Mouse (Mus musculus): ENCODE results near the gene Arpc5l. TPM values are rescaled to one million over a fixed set of nuclear protein-coding genes. Genes with fewer than 3 reads are reported as not detected.

The Arpc5l gene
- 117 and 124 TPM in 2 replicates for polyA plus RNA-seq (2014; fragmentation: Nextera tagmentation; extraction: Ambion mirVana)

DNA sequence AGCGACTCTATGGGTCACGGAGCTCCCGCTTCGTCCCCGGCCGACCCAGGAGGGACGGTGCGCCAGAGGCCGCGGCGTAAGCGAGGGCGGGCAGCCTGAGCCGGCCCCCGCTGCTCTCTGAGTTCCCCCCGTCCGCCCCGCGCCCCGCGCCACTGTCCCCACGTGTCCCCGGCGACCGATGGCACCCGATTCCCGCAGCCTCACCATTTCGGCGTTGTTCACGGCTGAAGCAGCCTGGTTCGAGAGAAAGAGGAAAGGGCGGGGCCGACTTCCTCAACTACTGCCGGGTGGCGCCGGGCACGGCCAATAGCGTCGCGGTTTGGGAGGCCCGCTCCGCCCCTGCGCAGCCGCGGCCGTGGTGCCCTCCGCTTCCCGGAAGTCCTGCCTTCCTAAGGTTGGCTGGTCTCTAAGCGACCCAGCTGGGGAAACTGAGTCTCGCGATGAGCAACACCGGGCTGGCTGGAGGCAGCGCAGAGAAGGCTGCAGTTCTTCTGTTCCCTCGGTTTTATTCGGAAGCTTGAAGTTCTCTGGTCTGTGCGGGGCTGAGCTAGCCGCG, at the start of gene Arpc5l:
Gene Arpc5l (plus strand): TSS at position 469 of the 556 bp plus-strand sequence.
- H3K4me1 ChIP-seq (replicated peaks; ENCODE audit: control insufficient read depth, insufficient read depth, low read length): peaks cover 35% of the 10 kb centered on the region
- H3K27me3 ChIP-seq (replicated peaks; ENCODE audit: control insufficient read depth, insufficient read depth, low read length): no peaks in the 10 kb centered on the region
- peaks cover 41% of the 10 kb centered on the region for H3K36me3 ChIP-seq (ENCODE audit: control insufficient read depth, insufficient read depth, low read length)
- H3K9ac ChIP-seq (ENCODE audit: low read length): peak within 1 kb of the TSS; percentile 93
- peak within 1 kb of the TSS; percentile 89 for H3K27ac ChIP-seq (ENCODE audit: low read depth)
- DNase-seq (ENCODE audit: low spot score): peak; percentile 87
- peak within 1 kb of the TSS; percentile 85 for H3K4me3 ChIP-seq (ENCODE audit: low read depth, low read length)
- peak; percentile 82 for ATAC-seq (replicated peaks; ENCODE audit: low FRiP score, low TSS enrichment, low read depth)
- H3K4me2 ChIP-seq (ENCODE audit: low read length): peak within 1 kb of the TSS; percentile 97
- under 1% methylated on average over 58 of the region's 58 CpGs for WGBS
- H3K9me3 ChIP-seq (ENCODE audit: control insufficient read depth, low read length): no peaks in the 10 kb centered on the region

DNA sequence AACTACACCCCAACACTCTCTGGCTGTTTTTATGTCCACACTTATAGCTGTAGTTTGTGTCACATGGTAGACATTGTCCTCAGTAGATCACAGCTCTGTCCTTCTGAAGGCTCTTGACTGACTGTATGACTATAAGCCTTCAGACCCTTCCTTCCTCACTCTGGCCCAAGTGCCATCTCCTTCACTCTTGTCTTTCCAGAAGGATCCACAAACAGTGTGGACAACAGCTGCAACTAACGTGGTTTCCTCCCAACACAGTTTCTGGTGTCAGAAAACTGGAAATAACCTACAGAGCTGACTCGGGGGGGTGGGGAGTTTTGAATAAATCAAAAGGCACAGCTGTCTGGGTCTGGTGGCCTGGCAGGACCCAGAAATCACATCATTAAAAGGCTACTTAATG, 49.1 kb upstream of the Arpc5l start:
- Histone ChIP-seq H3K4me3 (ENCODE audit: low read depth, low read length) (no peak overlapping the region), H3K4me2 (ENCODE audit: low read length) (no peak overlapping the region), H3K4me1 (replicated peaks; ENCODE audit: control insufficient read depth, insufficient read depth, low read length) (no peaks in the 10 kb centered on the region), H3K27me3 (replicated peaks; ENCODE audit: control insufficient read depth, insufficient read depth, low read length) (no peaks in the 10 kb centered on the region), H3K9ac (ENCODE audit: low read length) (no peak overlapping the region), H3K27ac (ENCODE audit: low read depth) (no peak overlapping the region), H3K9me3 (ENCODE audit: control insufficient read depth, low read length) (no peaks in the 10 kb centered on the region), H3K36me3 (ENCODE audit: control insufficient read depth, insufficient read depth, low read length) (no peaks in the 10 kb centered on the region)
- ATAC-seq (replicated peaks; ENCODE audit: low FRiP score, low TSS enrichment, low read depth) (no peak), DNase-seq (ENCODE audit: low spot score) (no peak)
- 51% methylated on average over 2 of the region's 2 CpGs for WGBS

DNA sequence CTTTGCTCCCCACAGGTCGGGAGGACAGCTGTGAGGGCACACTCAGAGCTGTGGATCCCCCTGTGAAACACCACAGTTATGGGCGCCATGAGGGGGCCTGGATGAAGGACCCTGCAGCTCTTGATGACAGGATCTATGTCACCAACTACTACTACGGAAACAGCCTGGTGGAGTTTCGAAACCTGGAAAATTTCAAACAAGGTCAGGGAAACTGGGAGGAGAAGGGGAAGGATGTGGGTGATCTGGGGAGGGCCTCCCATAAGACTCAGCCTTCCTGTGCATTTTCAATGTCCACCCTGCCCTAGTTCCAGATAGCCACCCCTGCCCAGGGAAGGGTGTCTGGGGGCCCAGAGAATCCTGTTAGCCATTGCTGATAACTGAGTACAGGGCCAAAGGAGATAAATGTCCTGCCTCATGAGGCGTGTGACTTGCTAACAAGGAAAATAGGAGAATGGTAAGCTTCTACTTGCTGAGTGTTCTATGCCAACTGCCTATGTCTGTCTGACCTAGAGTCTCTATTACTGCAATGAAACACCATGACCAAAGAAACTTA, 47.4 kb upstream of the Arpc5l start:
- no peak overlapping the region for H3K27ac ChIP-seq (ENCODE audit: low read depth)
- no peak overlapping the region for H3K9ac ChIP-seq (ENCODE audit: low read length)
- H3K36me3 ChIP-seq (ENCODE audit: control insufficient read depth, insufficient read depth, low read length): no peaks in the 10 kb centered on the region
- H3K4me3 ChIP-seq (ENCODE audit: low read depth, low read length): no peak overlapping the region
- DNase-seq (ENCODE audit: low spot score): no peak
- no peak for ATAC-seq (replicated peaks; ENCODE audit: low FRiP score, low TSS enrichment, low read depth)
- 79% methylated on average over 5 of the region's 5 CpGs for WGBS
- no peaks in the 10 kb centered on the region for H3K27me3 ChIP-seq (replicated peaks; ENCODE audit: control insufficient read depth, insufficient read depth, low read length)
- H3K4me1 ChIP-seq (replicated peaks; ENCODE audit: control insufficient read depth, insufficient read depth, low read length): no peaks in the 10 kb centered on the region
- H3K9me3 ChIP-seq (ENCODE audit: control insufficient read depth, low read length): no peaks in the 10 kb centered on the region
- no peak overlapping the region for H3K4me2 ChIP-seq (ENCODE audit: low read length)

DNA sequence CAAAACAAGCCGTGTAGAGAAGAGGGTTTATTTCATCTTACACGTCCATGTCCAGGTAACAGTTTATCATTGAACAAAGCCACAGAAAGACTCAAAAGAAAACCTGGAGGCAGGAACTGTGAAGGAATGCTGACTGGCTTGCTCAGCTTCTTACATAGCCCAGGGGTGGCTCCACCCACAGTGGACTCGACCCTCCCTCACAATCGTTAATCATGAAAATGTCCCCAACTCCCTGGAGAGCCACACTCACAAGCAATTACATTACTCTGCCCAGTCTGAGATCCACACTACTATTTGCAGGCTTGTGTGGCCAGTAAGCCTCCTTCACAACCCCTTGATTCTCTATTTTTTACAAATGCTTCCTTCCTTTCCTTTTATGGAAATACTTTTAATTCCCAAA, 41.0 kb upstream of the Arpc5l start:
- Histone ChIP-seq H3K9me3 (ENCODE audit: control insufficient read depth, low read length) (no peaks in the 10 kb centered on the region), H3K27ac (ENCODE audit: low read depth) (no peak overlapping the region), H3K4me1 (replicated peaks; ENCODE audit: control insufficient read depth, insufficient read depth, low read length) (no peaks in the 10 kb centered on the region), H3K4me3 (ENCODE audit: low read depth, low read length) (no peak overlapping the region), H3K36me3 (ENCODE audit: control insufficient read depth, insufficient read depth, low read length) (no peaks in the 10 kb centered on the region), H3K9ac (ENCODE audit: low read length) (no peak overlapping the region), H3K27me3 (replicated peaks; ENCODE audit: control insufficient read depth, insufficient read depth, low read length) (no peaks in the 10 kb centered on the region), H3K4me2 (ENCODE audit: low read length) (no peak overlapping the region)
- WGBS: 16% methylated on average over 4 of the region's 4 CpGs
- DNase-seq (ENCODE audit: low spot score) (no peak), ATAC-seq (replicated peaks; ENCODE audit: low FRiP score, low TSS enrichment, low read depth) (no peak)

DNA sequence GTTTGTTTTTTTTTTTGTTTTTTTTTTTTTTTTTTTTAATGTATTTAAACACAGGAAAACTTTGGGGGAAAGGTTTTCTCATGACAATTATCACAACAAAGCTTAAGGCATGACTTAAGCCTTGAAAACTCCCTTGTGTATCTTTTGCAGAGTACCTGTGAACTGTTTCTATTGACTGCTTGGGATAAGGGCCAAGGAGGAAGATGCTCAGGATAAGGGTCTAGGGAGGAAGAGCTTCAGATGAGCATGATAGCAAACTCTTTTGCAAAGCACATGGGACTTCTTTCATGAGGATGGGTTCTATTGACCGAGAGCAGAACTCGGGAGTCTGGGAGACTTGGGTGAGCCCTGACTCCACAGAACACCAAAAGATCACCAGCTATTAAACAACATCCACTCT, 35.5 kb upstream of the Arpc5l start:
- no peak for DNase-seq (ENCODE audit: low spot score)
- Histone ChIP-seq H3K27me3 (replicated peaks; ENCODE audit: control insufficient read depth, insufficient read depth, low read length) (no peaks in the 10 kb centered on the region), H3K4me1 (replicated peaks; ENCODE audit: control insufficient read depth, insufficient read depth, low read length) (no peaks in the 10 kb centered on the region), H3K36me3 (ENCODE audit: control insufficient read depth, insufficient read depth, low read length) (no peaks in the 10 kb centered on the region), H3K27ac (ENCODE audit: low read depth) (no peak overlapping the region), H3K4me2 (ENCODE audit: low read length) (no peak overlapping the region), H3K9me3 (ENCODE audit: control insufficient read depth, low read length) (no peaks in the 10 kb centered on the region), H3K9ac (ENCODE audit: low read length) (no peak overlapping the region), H3K4me3 (ENCODE audit: low read depth, low read length) (no peak overlapping the region)
- 91% methylated on average over 2 of the region's 2 CpGs for WGBS
- no peak for ATAC-seq (replicated peaks; ENCODE audit: low FRiP score, low TSS enrichment, low read depth)

DNA sequence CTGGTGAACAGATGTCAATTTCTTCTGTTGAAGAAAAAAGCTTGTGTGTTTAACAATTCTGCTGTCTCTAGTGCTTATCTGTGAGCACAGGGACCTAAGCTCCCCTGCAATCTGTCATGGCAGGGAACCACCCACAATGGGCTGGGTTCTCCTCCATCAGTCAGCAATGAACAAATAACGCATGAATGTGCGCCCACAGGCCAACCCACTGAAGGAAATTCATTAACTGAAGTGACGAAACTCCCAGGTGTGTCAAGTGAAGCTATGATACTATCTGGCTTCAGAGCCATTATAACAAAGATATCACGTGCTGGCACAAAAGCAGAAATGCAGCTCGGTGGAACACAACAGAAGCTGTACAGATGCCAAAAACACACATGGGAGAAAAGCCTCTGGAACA, 35.1 kb upstream of the Arpc5l start:
- 73% methylated on average over 5 of the region's 5 CpGs for WGBS
- no peaks in the 10 kb centered on the region for H3K36me3 ChIP-seq (ENCODE audit: control insufficient read depth, insufficient read depth, low read length)
- no peak for ATAC-seq (replicated peaks; ENCODE audit: low FRiP score, low TSS enrichment, low read depth)
- no peaks in the 10 kb centered on the region for H3K4me1 ChIP-seq (replicated peaks; ENCODE audit: control insufficient read depth, insufficient read depth, low read length)
- no peak overlapping the region for H3K9ac ChIP-seq (ENCODE audit: low read length)
- H3K27ac ChIP-seq (ENCODE audit: low read depth): no peak overlapping the region
- H3K9me3 ChIP-seq (ENCODE audit: control insufficient read depth, low read length): no peaks in the 10 kb centered on the region
- H3K4me2 ChIP-seq (ENCODE audit: low read length): no peak overlapping the region
- DNase-seq (ENCODE audit: low spot score): no peak
- no peak overlapping the region for H3K4me3 ChIP-seq (ENCODE audit: low read depth, low read length)
- no peaks in the 10 kb centered on the region for H3K27me3 ChIP-seq (replicated peaks; ENCODE audit: control insufficient read depth, insufficient read depth, low read length)

DNA sequence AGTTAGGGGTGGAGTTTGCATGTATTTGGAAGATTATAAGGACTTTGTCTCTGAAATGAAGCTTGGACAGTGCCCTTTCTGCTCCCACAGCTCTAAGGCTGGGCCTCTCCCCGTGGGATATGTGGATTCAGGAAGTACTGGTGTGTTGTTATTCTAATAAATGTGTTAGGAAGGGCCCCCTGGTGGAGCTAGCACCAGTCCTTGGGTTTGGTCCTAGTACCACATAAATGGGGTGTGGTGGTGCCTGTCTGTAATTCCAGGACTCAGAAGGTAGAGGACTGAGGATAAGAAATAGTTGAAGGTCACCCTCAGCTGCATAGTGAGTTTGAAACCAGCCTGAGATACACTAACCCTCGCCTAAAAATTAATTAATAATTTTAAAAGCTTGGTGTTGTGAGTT, 31.9 kb upstream of the Arpc5l start:
- Histone ChIP-seq H3K9ac (ENCODE audit: low read length) (no peak overlapping the region), H3K4me3 (ENCODE audit: low read depth, low read length) (no peak overlapping the region), H3K27ac (ENCODE audit: low read depth) (no peak overlapping the region), H3K4me1 (replicated peaks; ENCODE audit: control insufficient read depth, insufficient read depth, low read length) (no peaks in the 10 kb centered on the region), H3K27me3 (replicated peaks; ENCODE audit: control insufficient read depth, insufficient read depth, low read length) (no peaks in the 10 kb centered on the region), H3K9me3 (ENCODE audit: control insufficient read depth, low read length) (no peaks in the 10 kb centered on the region), H3K4me2 (ENCODE audit: low read length) (no peak overlapping the region), H3K36me3 (ENCODE audit: control insufficient read depth, insufficient read depth, low read length) (no peaks in the 10 kb centered on the region)
- DNase-seq (ENCODE audit: low spot score): no peak
- no peak for ATAC-seq (replicated peaks; ENCODE audit: low FRiP score, low TSS enrichment, low read depth)
- 40% methylated on average over 2 of the region's 2 CpGs for WGBS

DNA sequence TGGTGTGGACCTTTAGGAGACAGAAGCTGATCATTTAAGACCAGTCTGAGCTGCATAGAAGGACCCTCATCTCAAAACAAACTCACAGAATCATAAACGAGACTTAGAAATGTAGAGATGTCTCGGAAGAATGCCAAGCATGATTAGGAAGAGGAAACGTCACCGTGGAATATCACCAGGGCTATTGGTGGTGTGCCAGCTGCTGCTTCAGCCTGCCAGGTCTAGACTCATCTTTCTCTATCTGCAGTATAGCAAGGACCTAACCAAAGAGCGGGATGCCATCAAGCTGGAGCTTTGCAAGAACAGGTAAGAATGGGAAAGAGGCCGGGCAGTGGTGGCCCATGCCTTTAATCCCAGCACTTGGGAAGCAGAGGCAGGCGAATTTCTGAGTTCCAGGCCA, 31.4 kb upstream of the Arpc5l start:
- DNase-seq (ENCODE audit: low spot score): no peak
- H3K4me2 ChIP-seq (ENCODE audit: low read length): no peak overlapping the region
- 75% methylated on average over 7 of the region's 7 CpGs for WGBS

DNA sequence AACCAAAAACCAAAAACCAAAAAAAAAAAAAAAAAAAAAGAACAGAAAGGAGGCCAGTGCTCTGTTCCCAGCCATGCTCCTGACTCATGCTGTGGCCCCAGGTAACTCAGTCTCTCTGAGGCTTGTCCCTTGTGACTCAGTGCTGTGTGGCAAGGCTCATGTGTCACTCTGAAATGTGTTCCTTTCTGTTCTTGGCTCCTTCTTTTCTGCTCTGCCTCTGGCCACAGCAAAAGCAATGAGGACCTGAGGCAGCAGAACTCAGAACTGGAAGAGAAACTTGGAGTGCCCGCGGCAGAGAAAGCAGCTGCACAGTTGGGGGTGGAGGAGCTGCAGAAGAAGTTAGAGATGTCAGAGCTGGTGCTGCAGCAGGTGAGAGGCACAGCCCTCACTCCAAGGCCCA, 31.0 kb upstream of the Arpc5l start:
- Histone ChIP-seq H3K4me1 (replicated peaks; ENCODE audit: control insufficient read depth, insufficient read depth, low read length) (no peaks in the 10 kb centered on the region), H3K27ac (ENCODE audit: low read depth) (no peak overlapping the region), H3K27me3 (replicated peaks; ENCODE audit: control insufficient read depth, insufficient read depth, low read length) (no peaks in the 10 kb centered on the region), H3K9me3 (ENCODE audit: control insufficient read depth, low read length) (no peaks in the 10 kb centered on the region), H3K4me3 (ENCODE audit: low read depth, low read length) (no peak overlapping the region), H3K9ac (ENCODE audit: low read length) (no peak overlapping the region), H3K4me2 (ENCODE audit: low read length) (no peak overlapping the region), H3K36me3 (ENCODE audit: control insufficient read depth, insufficient read depth, low read length) (no peaks in the 10 kb centered on the region)
- ATAC-seq (replicated peaks; ENCODE audit: low FRiP score, low TSS enrichment, low read depth) (no peak), DNase-seq (ENCODE audit: low spot score) (no peak)
- WGBS: 42% methylated on average over 2 of the region's 2 CpGs

More for the DNA sequence above, 31.4 kb upstream of the Arpc5l start:
- Histone ChIP-seq H3K27me3 (replicated peaks; ENCODE audit: control insufficient read depth, insufficient read depth, low read length) (no peaks in the 10 kb centered on the region), H3K9me3 (ENCODE audit: control insufficient read depth, low read length) (no peaks in the 10 kb centered on the region), H3K4me1 (replicated peaks; ENCODE audit: control insufficient read depth, insufficient read depth, low read length) (no peaks in the 10 kb centered on the region), H3K36me3 (ENCODE audit: control insufficient read depth, insufficient read depth, low read length) (no peaks in the 10 kb centered on the region), H3K27ac (ENCODE audit: low read depth) (no peak overlapping the region), H3K9ac (ENCODE audit: low read length) (no peak overlapping the region), H3K4me3 (ENCODE audit: low read depth, low read length) (no peak overlapping the region)
- ATAC-seq (replicated peaks; ENCODE audit: low FRiP score, low TSS enrichment, low read depth): no peak

Measured in intestine, embryonic 14.5 days (tissue).